Mouse (Mus musculus) cerebellum, adult 9-11 months (tissue): ENCODE results near the gene Mstn.

Experiments
- DNase-seq: peaks from one replicate; pipeline ENCODE4 v3.0.0; 2022

Gene Mstn

DNA sequence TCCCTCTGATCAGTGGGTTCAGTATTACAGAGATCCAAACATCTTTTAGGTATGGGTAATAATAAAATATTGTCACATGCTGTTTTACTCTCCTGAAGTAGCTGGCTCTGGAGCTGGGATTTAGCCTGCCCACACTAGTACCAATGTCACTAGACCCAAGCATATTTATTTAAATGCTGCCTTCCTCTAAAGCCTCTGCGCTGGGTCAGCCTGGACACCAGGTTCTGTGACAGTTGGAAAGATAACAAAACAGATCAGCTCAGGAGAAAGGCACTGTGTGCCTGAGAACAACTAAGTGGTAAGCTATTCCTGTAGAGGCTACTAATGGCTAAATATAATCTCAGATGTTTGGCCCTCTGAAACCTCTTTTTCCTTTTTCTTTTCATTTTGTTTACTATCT lies 49.1 kb downstream of the Mstn start:
- no peak for DNase-seq
